Mouse (Mus musculus): Measurements from ENCODE around the gene Mrpl51. TPM values are rescaled to one million over a fixed set of nuclear protein-coding genes. Genes with fewer than 3 reads are reported as not detected.
A peak's percentile ranks its signal among the peaks of the same experiment; 100 is the strongest.

Gene Mrpl51
- polyA plus RNA-seq (2015; fragmentation: Nextera tagmentation; extraction: Ambion mirVana), result 212 and 232 TPM in 2 replicates

GRCm38 (mm10) chr6:125191332-125192015 lies at the start of gene Mrpl51, which contains the start of gene Ncapd2:
Gene Mrpl51 (plus strand): TSS chr6:125191801.
Gene Ncapd2 (minus strand): TSS chr6:125191701.
- peak; percentile 97 for ATAC-seq (ENCODE audit: insufficient read depth, low FRiP score)
- under 1% methylated on average over 54 of the region's 54 CpGs for WGBS

GRCm38 (mm10) chr6:125142436-125142835 lies 49.2 kb upstream of the Mrpl51 start:
- Histone ChIP-seq H3K9ac (ENCODE audit: low read length) (no peak overlapping the region), H3K36me3 (ENCODE audit: control insufficient read depth, insufficient read depth, low read length) (peaks cover 35% of the 10 kb centered on the region), H3K27ac (ENCODE audit: low read length) (no peak overlapping the region), H3K9me3 (replicated peaks; ENCODE audit: control insufficient read depth, low read length) (no peaks in the 10 kb centered on the region), H3K4me2 (ENCODE audit: low read depth, low read length) (no peak overlapping the region), H3K27me3 (ENCODE audit: control insufficient read depth, insufficient read depth, low read length) (no peaks in the 10 kb centered on the region), H3K4me1 (ENCODE audit: control insufficient read depth, insufficient read depth, low read length) (peaks cover 14% of the 10 kb centered on the region), H3K4me3 (replicated peaks; ENCODE audit: low read length) (no peak overlapping the region)
- WGBS, result 90% methylated on average over 8 of the region's 8 CpGs
- no peak for ATAC-seq (ENCODE audit: insufficient read depth, low FRiP score)

More at GRCm38 (mm10) chr6:125191332-125192015, at the start of gene Mrpl51, which contains the start of gene Ncapd2:
- Histone ChIP-seq H3K36me3 (ENCODE audit: control insufficient read depth, insufficient read depth, low read length) (peaks cover 14% of the 10 kb centered on the region; the same call in 1 of the 2 replicates), H3K4me3 (replicated peaks; ENCODE audit: low read length) (peak within 1 kb of the TSS; percentile 91), H3K4me2 (ENCODE audit: low read depth, low read length) (peak within 1 kb of the TSS; percentile 74), H3K27ac (ENCODE audit: low read length) (peak within 1 kb of the TSS; percentile 100), H3K4me1 (ENCODE audit: control insufficient read depth, insufficient read depth, low read length) (peaks cover 15% of the 10 kb centered on the region), H3K9me3 (replicated peaks; ENCODE audit: control insufficient read depth, low read length) (no peaks in the 10 kb centered on the region), H3K27me3 (ENCODE audit: control insufficient read depth, insufficient read depth, low read length) (no peaks in the 10 kb centered on the region), H3K9ac (ENCODE audit: low read length) (peak within 1 kb of the TSS; percentile 89)

- Histone ChIP-seq H3K36me3 (ENCODE audit: control insufficient read depth, insufficient read depth, low read length) (peaks cover 33% of the 10 kb centered on the region), H3K27me3 (ENCODE audit: control insufficient read depth, insufficient read depth, low read length) (no peaks in the 10 kb centered on the region), H3K9me3 (replicated peaks; ENCODE audit: control insufficient read depth, low read length) (no peaks in the 10 kb centered on the region), H3K9ac (ENCODE audit: low read length) (no peak overlapping the region), H3K4me2 (ENCODE audit: low read depth, low read length) (no peak overlapping the region), H3K4me3 (replicated peaks; ENCODE audit: low read length) (no peak overlapping the region), H3K4me1 (ENCODE audit: control insufficient read depth, insufficient read depth, low read length) (peaks cover 16% of the 10 kb centered on the region), H3K27ac (ENCODE audit: low read length) (no peak overlapping the region)
- no peak for ATAC-seq (ENCODE audit: insufficient read depth, low FRiP score)
- WGBS, result 72% methylated on average over 3 of the region's 3 CpGs
These were observed 48.5 kb upstream of the Mrpl51 start for GRCm38 (mm10) chr6:125143128-125143527.

GRCm38 (mm10) chr6:125143904-125144303 lies 47.7 kb upstream of the Mrpl51 start:
- 80% methylated on average over 9 of the region's 9 CpGs for WGBS
- Histone ChIP-seq H3K36me3 (ENCODE audit: control insufficient read depth, insufficient read depth, low read length) (peaks cover 28% of the 10 kb centered on the region), H3K9me3 (replicated peaks; ENCODE audit: control insufficient read depth, low read length) (no peaks in the 10 kb centered on the region), H3K27ac (ENCODE audit: low read length) (no peak overlapping the region), H3K9ac (ENCODE audit: low read length) (no peak overlapping the region), H3K4me1 (ENCODE audit: control insufficient read depth, insufficient read depth, low read length) (peaks cover 16% of the 10 kb centered on the region), H3K27me3 (ENCODE audit: control insufficient read depth, insufficient read depth, low read length) (no peaks in the 10 kb centered on the region), H3K4me2 (ENCODE audit: low read depth, low read length) (no peak overlapping the region), H3K4me3 (replicated peaks; ENCODE audit: low read length) (no peak overlapping the region)
- no peak for ATAC-seq (ENCODE audit: insufficient read depth, low FRiP score)

- peaks cover 18% of the 10 kb centered on the region for H3K4me1 ChIP-seq (ENCODE audit: control insufficient read depth, insufficient read depth, low read length)
- no peaks in the 10 kb centered on the region for H3K27me3 ChIP-seq (ENCODE audit: control insufficient read depth, insufficient read depth, low read length)
- ATAC-seq (ENCODE audit: insufficient read depth, low FRiP score), result peak; percentile 89
- H3K9ac ChIP-seq (ENCODE audit: low read length), result peak within 1 kb of the TSS; percentile 76
- peaks cover 18% of the 10 kb centered on the region; the same call in 1 of the 2 replicates for H3K36me3 ChIP-seq (ENCODE audit: control insufficient read depth, insufficient read depth, low read length)
- peak within 1 kb of the TSS; percentile 70 for H3K4me3 ChIP-seq (replicated peaks; ENCODE audit: low read length)
- peak within 1 kb of the TSS; percentile 88 for H3K27ac ChIP-seq (ENCODE audit: low read length)
- no peaks in the 10 kb centered on the region for H3K9me3 ChIP-seq (replicated peaks; ENCODE audit: control insufficient read depth, low read length)
- peak within 1 kb of the TSS; percentile 77 for H3K4me2 ChIP-seq (ENCODE audit: low read depth, low read length)
- 2% methylated on average over 16 of the region's 16 CpGs for WGBS
These were observed 46.6 kb upstream of the Mrpl51 start, which contains the start of gene Iffo1 for GRCm38 (mm10) chr6:125145001-125145400. Gene Iffo1 (plus strand): TSS chr6:125145241.

GRCm38 (mm10) chr6:125145479-125145951 lies 46.1 kb upstream of the Mrpl51 start:
- Histone ChIP-seq H3K36me3 (ENCODE audit: control insufficient read depth, insufficient read depth, low read length) (peaks cover 17% of the 10 kb centered on the region; the same call in 1 of the 2 replicates), H3K27ac (ENCODE audit: low read length) (peak overlapping the region; percentile 88), H3K9me3 (replicated peaks; ENCODE audit: control insufficient read depth, low read length) (no peaks in the 10 kb centered on the region), H3K4me3 (replicated peaks; ENCODE audit: low read length) (peak overlapping the region; percentile 70), H3K9ac (ENCODE audit: low read length) (peak overlapping the region; percentile 76), H3K4me2 (ENCODE audit: low read depth, low read length) (peak overlapping the region; percentile 77), H3K27me3 (ENCODE audit: control insufficient read depth, insufficient read depth, low read length) (no peaks in the 10 kb centered on the region), H3K4me1 (ENCODE audit: control insufficient read depth, insufficient read depth, low read length) (peaks cover 18% of the 10 kb centered on the region)
- ATAC-seq (ENCODE audit: insufficient read depth, low FRiP score), result peak; percentile 38
- 5% methylated on average over 35 of the region's 35 CpGs for WGBS

GRCm38 (mm10) chr6:125146148-125146547 lies 45.5 kb upstream of the Mrpl51 start:
- ATAC-seq (ENCODE audit: insufficient read depth, low FRiP score), result no peak
- Histone ChIP-seq H3K36me3 (ENCODE audit: control insufficient read depth, insufficient read depth, low read length) (peaks cover 16% of the 10 kb centered on the region; the same call in 1 of the 2 replicates), H3K9ac (ENCODE audit: low read length) (peak overlapping the region; percentile 76), H3K4me2 (ENCODE audit: low read depth, low read length) (peak overlapping the region; percentile 77), H3K4me3 (replicated peaks; ENCODE audit: low read length) (peak overlapping the region; percentile 70), H3K27me3 (ENCODE audit: control insufficient read depth, insufficient read depth, low read length) (no peaks in the 10 kb centered on the region), H3K27ac (ENCODE audit: low read length) (no peak overlapping the region; the same call in 1 of the 2 replicates), H3K9me3 (replicated peaks; ENCODE audit: control insufficient read depth, low read length) (no peaks in the 10 kb centered on the region), H3K4me1 (ENCODE audit: control insufficient read depth, insufficient read depth, low read length) (peaks cover 18% of the 10 kb centered on the region)
- WGBS, result 55% methylated on average over 7 of the region's 7 CpGs

- 75% methylated on average over 4 of the region's 4 CpGs for WGBS
- Histone ChIP-seq H3K27ac (ENCODE audit: low read length) (no peak overlapping the region; the same call in 1 of the 2 replicates), H3K4me3 (replicated peaks; ENCODE audit: low read length) (no peak overlapping the region; the same call in 1 of the 2 replicates), H3K36me3 (ENCODE audit: control insufficient read depth, insufficient read depth, low read length) (peaks cover 9% of the 10 kb centered on the region; the same call in 1 of the 2 replicates), H3K27me3 (ENCODE audit: control insufficient read depth, insufficient read depth, low read length) (no peaks in the 10 kb centered on the region), H3K4me1 (ENCODE audit: control insufficient read depth, insufficient read depth, low read length) (peaks cover 18% of the 10 kb centered on the region), H3K4me2 (ENCODE audit: low read depth, low read length) (peak overlapping the region; percentile 77), H3K9me3 (replicated peaks; ENCODE audit: control insufficient read depth, low read length) (no peaks in the 10 kb centered on the region), H3K9ac (ENCODE audit: low read length) (peak overlapping the region; percentile 32; the same call in 1 of the 2 replicates)
- ATAC-seq (ENCODE audit: insufficient read depth, low FRiP score), result no peak
These were observed 44.8 kb upstream of the Mrpl51 start for GRCm38 (mm10) chr6:125146797-125147196.

- peaks cover 5% of the 10 kb centered on the region; the same call in 1 of the 2 replicates for H3K36me3 ChIP-seq (ENCODE audit: control insufficient read depth, insufficient read depth, low read length)
- H3K4me3 ChIP-seq (replicated peaks; ENCODE audit: low read length), result no peak overlapping the region
- ATAC-seq (ENCODE audit: insufficient read depth, low FRiP score), result no peak
- H3K4me2 ChIP-seq (ENCODE audit: low read depth, low read length), result peak overlapping the region; percentile 77
- H3K9ac ChIP-seq (ENCODE audit: low read length), result peak overlapping the region; percentile 32; the same call in 1 of the 2 replicates
- 57% methylated on average over 10 of the region's 10 CpGs for WGBS
- no peaks in the 10 kb centered on the region for H3K27me3 ChIP-seq (ENCODE audit: control insufficient read depth, insufficient read depth, low read length)
- H3K9me3 ChIP-seq (replicated peaks; ENCODE audit: control insufficient read depth, low read length), result no peaks in the 10 kb centered on the region
- H3K27ac ChIP-seq (ENCODE audit: low read length), result no peak overlapping the region
- peaks cover 18% of the 10 kb centered on the region for H3K4me1 ChIP-seq (ENCODE audit: control insufficient read depth, insufficient read depth, low read length)
These were observed 44.3 kb upstream of the Mrpl51 start for GRCm38 (mm10) chr6:125147329-125147728.
